Mouse (Mus musculus) cerebellum, adult 2 months (tissue): ENCODE data around the gene Tmem8b. TPM values are rescaled to one million over a fixed set of nuclear protein-coding genes. Genes with fewer than 3 reads are reported as not detected.

Source experiments
- DNase-seq, 2 experiments: peaks; one replicate each; pipeline ENCODE4 v3.0.0; 2021
- H3K27ac ChIP-seq: fragments of 200-500 bp; 2 replicates; pipeline ENCODE4 v1.5.1; 2012; ENCODE audit warnings: low read length, control low read depth, inconsistent platforms; ENCODE audit not compliant: insufficient read depth
- H3K27me3 ChIP-seq: fragments of 200-500 bp; 2 replicates; pipeline ENCODE4 v1.6.1; 2012; ENCODE audit warnings: inconsistent platforms, mild to moderate bottlenecking, low read length, moderate library complexity; ENCODE audit not compliant: control insufficient read depth, insufficient read depth
- H3K4me1 ChIP-seq: fragments of 200-500 bp; 2 replicates; pipeline ENCODE4 v1.6.1; 2011; ENCODE audit warnings: low read length; ENCODE audit not compliant: control insufficient read depth, insufficient read depth
- H3K4me3 ChIP-seq: fragments of 200-500 bp; replicated peaks from 2 replicates; pipeline ENCODE3; 2011; ENCODE audit warnings: mild to moderate bottlenecking, low read depth, low read length, control low read depth; ENCODE audit not compliant: insufficient read depth
- CTCF ChIP-seq: fragments of 200-500 bp; IDR thresholded peaks from 2 replicates; pipeline ENCODE4 v1.5.1; 2011; ENCODE audit warnings: low read depth, mild to moderate bottlenecking, control low read depth, low read length, moderate library complexity, borderline replicate concordance; ENCODE audit not compliant: insufficient read depth
- POLR2A ChIP-seq: fragments of 200-500 bp; IDR thresholded peaks from 2 replicates; pipeline ENCODE4 v1.6.1; 2011; ENCODE audit warnings: low read length, control low read depth, borderline replicate concordance; ENCODE audit not compliant: insufficient read depth
- WGBS: fragments of 180-500 bp; shearing (Covaris S2); methylation state at CpG from one replicate; pipeline ENCODE4 v1.1.7; 2018; 5-methylcytosine and 5-hydroxymethylcytosine counted together
- polyA plus RNA-seq: library from polyadenylated mRNA; depleted of rRNA; stranded (reverse); fragments of >200 nt; gene quantifications from 2 replicates; pipeline ENCODE4 v1.2.3, GENCODE M21; 2012

The Tmem8b gene
- polyA plus RNA-seq, 1 experiment: 21.2 TPM

DNA sequence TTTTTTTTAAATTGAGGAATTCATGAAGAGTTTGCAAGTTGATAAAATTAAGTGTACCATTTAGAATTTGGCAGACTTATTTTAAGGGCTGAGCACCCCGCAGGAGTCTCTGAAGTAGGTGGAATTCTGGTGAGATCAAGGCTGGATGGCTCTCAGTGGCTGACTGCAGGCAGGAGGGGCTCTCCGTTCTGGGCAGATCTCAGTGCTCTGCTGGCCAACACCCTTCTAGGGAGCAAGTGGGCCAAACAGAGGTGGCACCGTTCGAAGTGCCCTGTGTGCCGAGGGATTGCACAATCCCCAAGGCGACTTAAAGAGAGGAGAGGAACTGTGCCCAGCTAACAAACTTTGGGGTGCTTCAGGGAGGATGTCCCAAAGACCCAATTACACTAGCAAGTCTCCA lies 41.1 kb downstream of the Tmem8b start, which contains the start of gene Olfr71:
Olfr71 (minus strand) TSS at position 387 of the 400 bp plus-strand sequence.
- Histone ChIP-seq H3K27me3 (no peaks in the 10 kb centered on the region), H3K27ac (no peak within 1 kb of the TSS), H3K4me3 (no peak within 1 kb of the TSS), H3K4me1 (peaks cover 11% of the 10 kb centered on the region)
- TF ChIP-seq CTCF: no peak
- no peak for DNase-seq
- 51% methylated on average over 6 of the region's 6 CpGs for WGBS

DNA sequence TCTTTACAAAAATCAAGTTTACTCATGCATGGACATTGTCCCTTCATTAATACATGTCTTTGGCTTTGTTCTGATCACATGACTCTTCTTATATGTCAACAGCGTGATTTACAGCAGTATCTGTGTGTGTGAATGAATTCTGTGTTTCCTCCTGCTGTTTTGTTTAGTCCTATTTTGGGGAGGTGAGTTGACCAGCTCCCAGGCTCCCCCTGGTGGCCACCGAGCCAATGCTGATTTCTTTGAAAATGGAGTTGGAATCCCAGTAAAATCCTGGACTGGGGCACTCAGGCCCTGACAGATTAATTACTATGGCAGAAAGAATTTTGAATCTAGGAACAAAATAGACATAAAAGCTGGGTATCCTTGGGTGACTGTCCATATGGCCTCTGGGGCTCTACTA lies 43.0 kb downstream of the Tmem8b start:
- 0% methylated on average over 2 of the region's 2 CpGs for WGBS

DNA sequence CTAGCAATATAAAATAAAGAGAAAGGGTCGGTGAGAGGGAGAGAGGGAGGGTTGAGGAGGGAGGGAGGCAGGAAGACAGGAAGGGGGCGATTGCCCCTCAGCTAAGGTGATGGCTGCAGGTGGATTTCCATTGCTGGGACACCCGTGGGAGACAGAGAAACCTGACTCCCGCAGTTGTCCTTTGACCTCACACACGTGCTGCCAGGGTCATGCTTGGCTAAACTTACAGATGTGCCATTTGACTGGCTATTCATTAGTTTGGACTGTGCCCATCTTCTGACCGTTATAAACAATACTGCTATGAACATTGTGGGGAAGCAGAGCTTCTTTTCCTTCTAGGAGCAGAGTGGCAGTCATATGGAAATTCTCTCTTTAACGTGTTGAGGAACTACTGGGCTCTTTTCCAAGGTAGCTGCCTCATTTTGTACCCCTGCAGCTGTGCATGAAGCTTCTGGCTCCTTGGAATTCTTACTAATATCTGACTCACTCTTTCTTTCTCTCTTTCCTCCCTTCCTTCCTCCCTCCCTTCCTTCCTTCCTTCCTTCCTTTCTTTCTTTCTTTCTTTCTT lies 45.0 kb downstream of the Tmem8b start:
- no peaks in the 10 kb centered on the region for H3K4me1 ChIP-seq
- no peak overlapping the region for H3K4me3 ChIP-seq
- TF ChIP-seq POLR2A (no peak), CTCF (no peak)
- WGBS: 42% methylated on average over 7 of the region's 7 CpGs
- no peak overlapping the region for H3K27ac ChIP-seq
- H3K27me3 ChIP-seq: no peaks in the 10 kb centered on the region
- no peak for DNase-seq

More for the DNA sequence above, 43.0 kb downstream of the Tmem8b start:
- no peaks in the 10 kb centered on the region for H3K27me3 ChIP-seq
- no peak overlapping the region for H3K4me3 ChIP-seq
- TF ChIP-seq CTCF (peak; percentile 89), POLR2A (no peak)
- peaks cover 9% of the 10 kb centered on the region for H3K4me1 ChIP-seq
- H3K27ac ChIP-seq: no peak overlapping the region
- DNase-seq: peak; percentile 76 to 86

DNA sequence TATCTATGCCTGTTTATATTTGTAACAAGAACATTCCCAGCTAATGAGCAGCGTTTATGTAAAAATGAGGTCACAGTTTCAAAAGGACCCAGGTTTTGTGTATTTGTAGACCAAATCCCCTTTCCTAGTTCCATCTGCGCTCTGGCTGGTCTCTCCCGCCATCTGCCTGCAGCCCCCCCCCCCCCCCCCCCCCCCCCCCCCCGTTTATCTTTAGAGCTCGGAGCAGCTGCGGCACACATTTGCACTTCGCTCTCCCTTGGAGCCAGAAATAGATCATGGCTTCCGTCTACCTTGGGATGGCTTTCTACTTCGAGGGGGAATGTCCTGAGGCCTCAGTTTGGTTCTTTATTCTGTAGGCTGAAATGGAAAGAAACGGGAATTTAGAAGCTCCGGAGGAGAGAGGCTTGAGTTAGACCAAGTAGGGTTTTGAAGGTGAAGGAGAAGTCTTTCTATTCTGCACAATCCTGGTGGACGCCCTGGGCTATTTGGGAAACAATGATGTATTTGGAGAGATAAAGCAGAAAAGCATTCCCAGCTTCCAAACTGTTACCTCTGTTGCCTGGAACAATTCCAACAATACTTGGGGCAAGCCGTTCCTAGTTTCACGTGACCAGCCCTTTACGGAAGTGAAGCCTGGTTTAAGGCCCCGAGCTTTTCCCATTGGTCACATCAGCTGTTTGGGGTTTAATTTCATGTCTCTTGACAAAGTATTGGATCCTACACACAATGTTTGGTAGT lies 51.9 kb downstream of the Tmem8b start:
- WGBS: 28% methylated on average over 15 of the region's 16 CpGs
- Histone ChIP-seq H3K4me1 (peaks cover 5% of the 10 kb centered on the region; the same call in 1 of the 2 replicates), H3K27ac (no peak overlapping the region), H3K4me3 (peak overlapping the region; percentile 11), H3K27me3 (no peaks in the 10 kb centered on the region)
- no peak for TF ChIP-seq CTCF
- no peak for TF ChIP-seq POLR2A
- DNase-seq: no peak

- no peak for DNase-seq
- Histone ChIP-seq H3K27ac (no peak overlapping the region), H3K4me1 (peaks cover 5% of the 10 kb centered on the region; the same call in 1 of the 2 replicates), H3K4me3 (no peak overlapping the region), H3K27me3 (no peaks in the 10 kb centered on the region)
- TF ChIP-seq CTCF (no peak), POLR2A (no peak)
- WGBS: 83% methylated on average over 4 of the region's 4 CpGs
These were observed 53.4 kb downstream of the Tmem8b start for GRCm38 (mm10) chr4:43722191-43722590.

GRCm38 (mm10) chr4:43724764-43725163 lies 56.0 kb downstream of the Tmem8b start:
- Histone ChIP-seq H3K27me3 (no peaks in the 10 kb centered on the region), H3K27ac (no peak overlapping the region), H3K4me3 (no peak overlapping the region), H3K4me1 (peaks cover 5% of the 10 kb centered on the region; the same call in 1 of the 2 replicates)
- 44% methylated on average over 1 of the region's 1 CpGs for WGBS
- TF ChIP-seq POLR2A (no peak), CTCF (peak; percentile 29; the same call in 1 of the 2 replicates)
- peak in 1 of 2 experiments; percentile 20 for DNase-seq

DNA sequence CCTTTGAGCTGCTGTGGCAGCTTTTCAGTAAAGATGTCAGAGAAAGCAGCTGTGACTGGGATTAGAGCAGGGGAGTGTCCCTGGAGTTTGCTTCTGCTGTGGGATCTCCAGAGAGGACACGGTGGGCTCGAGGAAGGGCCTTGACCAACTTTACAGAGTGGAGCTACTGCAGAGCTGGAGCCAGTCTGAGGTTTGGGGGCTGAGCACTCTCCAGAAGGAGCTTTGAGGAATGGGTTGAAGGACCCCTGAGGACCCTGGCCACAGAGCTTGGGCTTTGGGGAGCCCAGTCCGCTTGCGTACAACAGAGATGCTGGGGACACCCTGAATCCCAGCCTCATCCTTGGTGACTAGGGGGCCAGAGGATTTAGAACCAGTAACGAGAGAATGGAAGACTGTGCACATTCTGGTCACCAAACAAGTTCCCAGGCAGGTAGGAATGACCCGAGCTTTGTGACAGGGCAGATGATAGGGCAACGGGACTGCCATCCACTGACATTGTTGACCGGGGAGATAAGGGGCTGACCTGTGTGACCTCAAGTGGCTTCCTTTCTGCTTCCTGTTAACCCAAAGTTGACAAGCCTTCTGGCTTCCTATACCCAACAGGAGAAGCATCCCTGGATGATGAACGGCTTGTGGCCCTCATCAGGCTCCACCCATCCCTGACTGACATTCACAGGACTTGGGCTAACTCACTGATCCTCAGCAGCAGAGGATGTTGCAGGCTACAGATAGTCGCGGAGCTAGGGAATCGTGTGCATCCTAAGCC lies 57.6 kb downstream of the Tmem8b start:
- Histone ChIP-seq H3K27ac (no peak overlapping the region), H3K27me3 (no peaks in the 10 kb centered on the region), H3K4me1 (no peaks in the 10 kb centered on the region), H3K4me3 (no peak overlapping the region)
- DNase-seq: no peak
- no peak for TF ChIP-seq CTCF
- TF ChIP-seq POLR2A: no peak
- 75% methylated on average over 12 of the region's 12 CpGs for WGBS
